Mouse (Mus musculus): ENCODE data around the gene Clasp1.

- TF ChIP-seq USF2 (conservative IDR thresholded peaks at IDR 0.05; ENCODE audit: low read depth, low read length) (no peak), MAFK (IDR thresholded peaks at IDR 0.05; ENCODE audit: insufficient replicate concordance, low read length) (no peak)
Observed at GRCm38 (mm10) chr1:118380105-118380786, 8.6 kb upstream of the Clasp1 start.
